Mouse (Mus musculus): ENCODE measurements at regions not wholly inside any gene's neighbourhood (a gene's known extent, or its start where the extent isn't known, plus 50 kb on each side); places are given as distances from the start of the nearest gene placed in this dataset.

DNA sequence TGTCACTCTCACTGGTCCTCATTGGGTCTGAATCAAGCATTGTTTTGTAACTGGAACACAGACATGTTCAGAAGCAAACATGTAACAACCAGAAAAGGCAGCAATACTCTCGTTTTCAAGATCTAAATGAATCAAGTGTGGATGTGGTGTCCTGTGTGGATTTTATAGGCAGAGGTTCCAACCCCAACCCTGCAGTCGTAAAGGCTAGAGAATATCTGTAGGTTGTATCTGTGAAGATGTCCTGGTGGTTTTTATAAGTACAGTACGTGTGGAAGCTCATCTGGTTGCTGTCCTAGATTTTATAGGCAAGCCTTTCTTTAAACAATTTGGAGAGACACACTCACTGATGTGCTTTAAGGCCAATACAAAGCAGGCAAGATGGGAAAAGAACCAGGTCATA is 518.8 kb upstream of the Atp11b start:
- DNase-seq (ENCODE audit: low spot score in 2 of 2) = no peak

DNA sequence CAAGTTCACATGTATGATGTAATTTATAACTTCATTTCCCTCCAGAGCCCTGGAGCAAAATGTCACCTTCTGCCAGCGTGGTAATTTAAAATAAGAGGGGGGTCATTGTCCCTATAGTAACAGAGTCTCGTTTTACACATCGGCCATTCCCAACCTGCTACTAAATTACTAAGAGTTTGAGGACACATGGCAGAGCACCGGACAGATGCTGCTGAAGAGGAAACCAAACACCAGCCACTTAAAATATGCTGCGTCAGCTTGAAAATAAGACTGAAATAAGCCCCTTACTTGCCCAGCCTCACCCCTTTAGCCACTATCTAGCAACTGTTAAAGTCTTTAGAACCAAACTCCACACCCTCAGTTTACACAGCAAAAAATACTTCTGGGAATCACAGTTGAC is 518.1 kb upstream of the Atp11b start:
- DNase-seq (ENCODE audit: low spot score in 2 of 2) = no peak

DNA sequence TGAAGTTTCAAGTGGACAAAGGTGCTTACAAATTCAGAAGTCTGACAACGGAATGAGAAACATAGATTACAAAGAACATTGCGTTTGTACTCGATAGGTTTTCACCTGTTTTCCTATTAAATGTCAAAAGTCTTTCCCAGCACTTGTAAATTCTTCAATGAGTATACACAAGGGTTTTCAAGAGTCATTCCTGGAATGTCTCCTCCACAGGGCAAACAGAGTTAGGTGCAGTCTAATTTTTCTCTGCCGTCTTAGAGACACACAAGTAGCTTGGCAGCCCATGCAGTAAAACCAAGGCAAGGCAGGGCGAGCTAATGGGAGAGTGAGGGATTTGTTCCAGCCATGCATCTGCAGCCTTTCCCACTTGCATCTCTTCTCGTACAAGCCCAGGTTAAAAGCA is 516.6 kb upstream of the Atp11b start:
- no peak for DNase-seq (ENCODE audit: low spot score in 2 of 2)

DNA sequence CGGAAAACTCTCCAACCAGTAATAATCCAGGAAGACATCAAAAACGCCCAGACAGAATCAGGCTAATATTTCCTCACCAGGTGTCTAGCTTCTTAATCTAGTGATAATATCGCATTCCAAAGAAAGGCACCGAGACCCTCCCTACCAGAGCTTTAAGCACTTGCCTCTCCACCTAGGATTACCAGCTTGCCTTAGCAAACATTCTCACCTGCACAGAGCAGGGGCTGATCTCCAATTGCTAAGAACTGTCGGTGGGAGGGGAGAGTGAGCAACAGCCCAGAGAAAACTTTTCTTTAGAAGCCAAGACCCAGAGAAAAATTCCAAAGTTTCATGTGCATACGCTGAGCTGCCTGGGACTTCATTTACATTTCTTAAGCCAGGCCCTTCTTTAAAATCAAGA is 511.6 kb upstream of the Atp11b start:
- no peak for DNase-seq (ENCODE audit: low spot score in 2 of 2)

DNA sequence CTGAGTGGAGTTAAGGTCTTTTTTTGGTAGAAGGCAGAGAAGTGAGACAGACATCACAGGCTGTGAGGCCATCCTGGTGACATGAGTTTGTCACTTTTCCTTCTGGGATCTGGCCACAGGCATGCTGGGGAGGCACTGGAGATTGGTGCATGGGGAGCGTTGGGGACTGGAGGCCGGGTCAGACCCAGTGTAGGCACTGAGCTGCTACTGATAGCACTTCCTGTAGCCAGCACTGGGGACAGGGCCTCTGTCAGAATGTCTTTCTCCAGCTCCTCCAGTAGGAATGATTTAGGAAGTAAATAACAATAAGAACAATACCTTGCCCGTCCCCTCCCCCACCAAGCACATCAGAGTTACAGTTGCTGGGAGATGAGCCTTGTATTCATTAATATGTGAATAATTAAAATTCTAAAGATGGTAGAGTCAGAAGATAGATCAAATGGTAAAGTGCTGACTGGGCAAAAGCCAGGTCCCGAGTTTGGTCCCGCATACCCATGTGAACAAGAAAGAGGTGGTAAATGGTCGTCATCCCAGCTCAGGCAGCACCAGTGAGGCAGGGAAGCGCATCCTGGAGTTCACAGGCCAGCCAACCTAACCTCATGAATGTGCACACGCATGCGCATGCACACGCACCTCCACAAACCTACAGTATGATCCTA is 510.9 kb upstream of the Atp11b start:
- no peak for DNase-seq (ENCODE audit: low spot score in 2 of 2)

DNA sequence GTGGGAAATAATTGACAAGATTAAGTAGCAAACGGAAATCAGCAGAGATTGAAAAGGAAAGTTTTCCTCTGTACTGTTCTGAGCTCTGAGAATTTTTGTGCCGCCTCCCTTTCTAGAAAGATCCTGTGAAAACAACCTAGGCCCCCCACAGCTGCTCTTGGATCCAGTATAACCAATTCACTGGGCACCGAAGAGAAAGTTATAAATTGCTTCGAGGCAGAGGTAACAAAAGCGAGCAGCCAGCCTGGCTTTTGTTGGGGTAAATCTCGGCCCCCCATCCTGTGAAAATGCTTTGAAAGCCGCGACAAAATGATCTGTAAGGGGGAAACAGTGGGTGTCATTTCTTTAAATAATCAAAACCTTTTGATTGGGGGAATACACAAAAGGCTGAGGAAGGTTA is 508.9 kb upstream of the Atp11b start:
- DNase-seq (ENCODE audit: low spot score in 2 of 2) = no peak

DNA sequence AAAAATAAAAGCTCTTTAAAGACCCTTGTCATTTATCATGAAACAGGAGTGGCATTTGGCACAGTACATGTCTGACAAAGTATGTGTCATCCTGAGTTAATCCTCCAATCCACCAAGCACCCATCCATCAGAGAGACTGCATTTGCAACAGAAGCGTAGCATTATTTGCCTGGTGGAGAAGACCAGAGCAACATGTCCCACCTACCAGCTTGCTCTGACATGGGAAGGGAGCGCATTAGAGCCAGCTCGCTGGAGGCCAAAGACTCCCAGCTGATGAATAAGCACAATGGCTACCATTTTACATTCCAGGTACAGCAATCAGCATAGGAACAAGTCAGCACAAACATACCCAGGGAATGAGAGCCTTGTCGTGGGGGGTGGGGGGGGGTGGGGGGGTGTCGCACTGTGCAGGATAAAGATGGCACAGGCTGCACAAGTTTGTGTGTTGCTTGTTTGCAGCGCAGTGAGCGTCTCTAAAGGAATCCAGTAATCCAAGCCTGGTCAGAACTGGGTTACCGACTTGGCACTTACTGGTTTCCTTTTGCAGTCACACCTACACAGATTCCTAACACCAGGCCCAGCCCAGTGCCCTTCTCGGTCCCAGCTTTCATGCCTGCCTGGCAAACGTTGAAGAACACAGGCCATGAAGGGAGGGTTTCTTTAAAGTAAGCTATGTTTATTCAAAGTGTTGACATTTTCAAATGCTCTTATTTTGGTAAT is 507.8 kb upstream of the Atp11b start:
- no peak for DNase-seq (ENCODE audit: low spot score in 2 of 2)

DNA sequence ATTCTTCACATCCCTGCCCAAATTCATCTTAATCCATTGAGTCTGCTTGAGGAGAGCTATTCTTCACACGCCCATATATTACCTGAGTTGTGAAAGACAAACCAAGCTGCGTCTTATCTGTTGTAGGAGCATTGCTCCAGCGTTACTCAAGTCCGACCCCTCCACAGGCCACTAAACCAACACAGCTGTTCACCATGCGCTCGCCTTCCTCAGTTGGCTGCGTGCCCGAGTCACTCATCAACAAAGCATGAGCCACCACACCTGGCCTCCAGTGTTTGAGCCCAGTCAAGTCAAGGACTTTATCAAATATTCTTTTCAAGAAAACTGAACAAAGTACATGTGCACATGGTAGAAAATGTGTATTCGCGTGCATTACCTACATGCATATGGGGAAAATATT is 504.7 kb upstream of the Atp11b start:
- no peak for DNase-seq (ENCODE audit: low spot score in 2 of 2)

- DNase-seq (ENCODE audit: low spot score in 2 of 2) = no peak
Measured at GRCm38 (mm10) chr3:35250092-35250749, 503.7 kb upstream of the Atp11b start.

GRCm38 (mm10) chr3:35253861-35254260 is 500.0 kb upstream of the Atp11b start:
- no peak for DNase-seq (ENCODE audit: low spot score in 2 of 2)

- no peak for DNase-seq (ENCODE audit: low spot score in 2 of 2)
Measured at GRCm38 (mm10) chr3:35260936-35261335, 493.0 kb upstream of the Atp11b start.

- no peak for DNase-seq (ENCODE audit: low spot score in 2 of 2)
Measured at GRCm38 (mm10) chr3:35268949-35269348, 485.0 kb upstream of the Atp11b start.

DNA sequence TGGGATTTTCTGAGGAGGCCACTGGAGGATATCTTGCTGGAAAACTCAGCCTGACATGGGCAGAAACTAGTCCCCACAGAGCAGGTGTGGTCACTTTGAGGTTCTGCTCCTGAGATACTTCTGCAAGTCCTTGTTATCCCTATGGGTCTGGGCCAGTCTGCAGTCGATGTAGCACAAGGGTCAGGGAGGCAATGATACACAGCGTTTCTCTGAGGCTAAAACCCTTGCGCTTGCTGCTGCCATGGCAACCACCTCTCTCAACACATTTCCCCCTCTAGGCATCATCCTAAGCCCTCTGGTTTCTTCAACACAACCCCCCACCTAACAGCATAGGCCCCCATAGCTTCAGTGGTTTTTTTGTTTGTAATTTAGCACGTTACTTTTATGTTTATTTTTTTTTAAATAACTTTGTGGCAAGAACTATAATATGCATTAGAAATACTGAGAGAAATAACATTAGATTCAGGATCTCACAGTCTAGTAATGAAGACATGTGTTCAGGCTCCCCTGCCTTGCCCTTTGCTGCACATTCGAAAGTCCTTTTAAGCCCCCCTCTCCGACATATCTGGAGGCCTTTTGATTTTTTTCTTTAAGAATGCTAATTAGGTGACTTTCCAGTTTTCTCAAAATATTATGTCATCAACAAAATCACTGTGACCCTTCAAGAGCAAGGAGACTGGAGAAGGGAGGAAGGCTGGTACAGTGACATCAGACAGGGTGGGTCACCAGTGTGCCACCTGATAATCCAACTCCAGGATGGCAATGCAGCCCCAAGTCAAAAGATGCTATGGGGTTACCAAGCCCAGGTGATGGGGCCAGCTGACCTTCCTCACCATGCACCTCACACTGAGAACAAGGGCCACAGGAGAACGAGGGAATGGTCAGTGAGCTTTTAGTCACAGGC is 483.7 kb upstream of the Atp11b start:
- DNase-seq (ENCODE audit: low spot score in 2 of 2) = no peak

DNA sequence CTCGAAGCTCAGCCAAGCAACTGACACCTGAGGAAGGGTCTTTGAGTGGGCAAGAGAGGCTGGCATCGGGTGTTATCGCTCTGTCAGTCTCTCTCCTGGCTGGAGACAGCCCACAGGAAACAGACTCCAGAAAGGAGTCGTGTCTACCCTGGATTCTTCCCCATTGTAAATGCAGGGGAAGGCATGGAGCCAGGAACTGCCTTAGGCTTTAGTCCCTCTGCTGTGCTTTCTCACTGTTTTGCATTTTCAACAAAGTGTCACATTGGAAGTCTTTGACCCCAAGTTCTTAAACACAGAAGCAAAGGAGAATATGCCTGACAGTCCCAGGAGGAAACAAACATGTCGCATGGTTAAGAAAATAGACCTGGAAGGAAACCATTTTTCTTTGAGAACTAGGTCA is 480.4 kb upstream of the Atp11b start:
- no peak for DNase-seq (ENCODE audit: low spot score in 2 of 2)

DNA sequence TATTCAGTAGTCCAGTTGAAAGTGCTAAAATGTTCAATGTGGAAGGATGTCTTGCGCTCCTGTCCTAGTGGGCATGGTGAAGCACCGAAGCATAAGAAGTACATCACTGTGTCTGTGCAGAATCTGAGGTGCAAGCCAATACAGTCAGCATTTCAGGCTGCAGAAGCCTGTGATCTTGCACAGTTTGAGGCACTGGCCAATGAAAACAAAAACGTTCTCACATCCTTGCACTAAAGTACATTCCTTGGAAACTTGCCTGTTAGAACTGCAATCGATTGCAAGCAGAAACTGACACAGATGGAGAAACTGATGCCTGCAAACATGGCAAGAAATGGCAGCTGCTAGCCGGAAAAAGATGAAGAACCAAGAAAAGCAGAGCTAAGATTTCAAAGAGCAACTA is 472.9 kb upstream of the Atp11b start:
- no peak for DNase-seq (ENCODE audit: low spot score in 2 of 2)

DNA sequence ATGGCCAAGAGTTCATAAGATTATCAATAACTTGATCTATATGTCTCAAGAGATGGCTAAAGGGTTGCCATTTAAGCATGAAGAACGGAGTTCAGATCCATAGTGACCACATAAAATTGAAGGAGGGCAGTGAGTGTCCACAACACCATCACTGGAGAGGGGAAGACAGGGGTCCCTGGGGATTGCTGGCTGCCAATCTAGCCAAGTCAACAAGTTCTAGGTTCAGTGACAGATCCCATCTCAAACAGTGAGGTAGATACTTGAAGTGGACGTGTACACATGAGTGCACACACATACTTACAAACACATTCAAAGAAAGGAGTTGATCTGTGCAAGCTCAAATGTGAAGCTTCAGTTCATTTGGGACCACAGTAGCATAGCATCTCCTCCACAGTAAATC is 471.8 kb upstream of the Atp11b start:
- no peak for DNase-seq (ENCODE audit: low spot score in 2 of 2)

DNA sequence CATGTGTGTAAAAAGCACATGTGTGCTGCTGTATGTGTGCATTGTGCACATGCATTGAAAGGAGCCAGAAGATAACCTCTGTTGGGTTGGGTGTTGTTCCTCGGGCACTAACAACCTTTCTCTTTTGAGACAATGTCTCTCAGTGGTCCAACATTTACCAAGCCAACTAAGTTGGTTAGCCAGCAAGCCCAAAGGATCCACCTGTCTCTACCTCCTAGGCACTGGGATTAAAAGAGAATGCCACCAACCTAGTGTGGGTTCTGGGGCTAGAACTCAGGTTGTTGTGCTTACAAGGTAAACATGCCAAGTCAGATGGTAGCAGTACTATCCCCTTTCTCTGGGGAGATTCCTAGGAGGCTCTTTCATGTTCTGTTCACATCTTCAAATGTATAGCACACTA is 459.1 kb upstream of the Atp11b start:
- DNase-seq (ENCODE audit: low spot score in 2 of 2) = no peak

- no peak for DNase-seq (ENCODE audit: low spot score in 2 of 2)
Measured at GRCm38 (mm10) chr3:35295746-35296145, 458.2 kb upstream of the Atp11b start.

GRCm38 (mm10) chr3:35299036-35299435 is 454.9 kb upstream of the Atp11b start:
- no peak for DNase-seq (ENCODE audit: low spot score in 2 of 2)

GRCm38 (mm10) chr3:35306013-35306412 is 447.9 kb upstream of the Atp11b start:
- DNase-seq (ENCODE audit: low spot score in 2 of 2) = no peak

DNA sequence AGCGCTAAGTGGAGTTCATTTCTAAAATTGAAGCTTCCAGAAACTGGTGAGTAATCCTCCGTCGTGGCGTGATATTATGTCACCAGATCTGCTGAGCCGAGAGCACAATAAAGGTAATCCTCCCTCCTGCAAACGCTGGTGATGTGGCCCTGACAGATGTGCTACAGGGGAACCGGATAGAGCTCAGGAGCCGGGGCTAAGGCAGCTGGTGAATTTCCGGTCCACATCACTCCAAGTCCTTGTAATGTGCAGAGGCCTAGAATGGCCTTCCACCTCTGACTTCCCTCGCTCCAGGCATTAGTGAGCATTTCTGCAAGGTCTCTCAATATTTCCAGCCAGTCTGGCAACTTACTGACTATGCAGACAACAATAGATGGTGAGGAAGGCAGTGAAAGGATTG is 439.7 kb upstream of the Atp11b start:
- DNase-seq (ENCODE audit: low spot score in 2 of 2) = no peak

DNA sequence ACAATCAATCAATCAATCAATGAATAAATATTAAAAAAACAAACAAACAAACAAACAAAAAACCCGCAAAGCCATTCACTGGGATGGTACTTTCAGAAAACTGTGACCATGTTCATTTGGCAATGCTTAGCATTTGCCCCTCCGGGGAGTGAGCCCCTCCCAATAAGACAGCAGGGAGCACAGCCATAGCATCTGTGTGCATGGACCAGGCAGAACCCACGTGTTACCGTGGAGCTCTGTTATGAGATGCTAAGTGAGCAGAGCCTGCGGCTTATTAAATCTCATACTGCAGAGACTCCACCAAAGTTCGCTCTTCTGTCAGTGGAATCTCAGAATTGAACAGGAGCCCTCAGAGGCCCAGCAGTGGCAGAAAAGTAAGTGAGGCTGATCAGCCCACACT is 438.7 kb upstream of the Atp11b start:
- DNase-seq (ENCODE audit: low spot score in 2 of 2) = no peak
